Mouse (Mus musculus) mouse embryonic stem cell (cell line): ENCODE measurements at regions not wholly inside any gene's neighbourhood (a gene's known extent, or its start where the extent isn't known, plus 50 kb on each side); places are given as distances from the start of the nearest gene placed in this dataset.
"Not testable (repeated sequence)": the region's sequence is repeated elsewhere in the genome, so short reads cannot be mapped to it uniquely, and the experiment has no call there.

Experiments
- in situ Hi-C, 2 experiments: fragments of 300-500 bp; cut with MboI; formaldehyde crosslinking; loops; 1 replicate in 1 of 2; 3 replicates in 1 of 2; pipeline ENCODE4 v1.14.3; 2019 to 2020; ENCODE audit warnings: low sequenced_read_pairs in 2 of 2, low pct_unique_long_range_greater_than_20kb in 1 of 2, mixed read lengths in 1 of 2; ENCODE audit not compliant: unreplicated experiment in 1 of 2

- in situ Hi-C loops = no loop called here
These were observed 50.7 kb downstream of the H2al2a start for GRCm38 (mm10) chr2:17946047-17946446.

- in situ Hi-C loops = no loop called here
These were observed 51.3 kb downstream of the H2al2a start for GRCm38 (mm10) chr2:17945369-17945915.

GRCm38 (mm10) chr2:17943506-17943905 lies 53.3 kb downstream of the H2al2a start:
- in situ Hi-C loops = no loop called here

DNA sequence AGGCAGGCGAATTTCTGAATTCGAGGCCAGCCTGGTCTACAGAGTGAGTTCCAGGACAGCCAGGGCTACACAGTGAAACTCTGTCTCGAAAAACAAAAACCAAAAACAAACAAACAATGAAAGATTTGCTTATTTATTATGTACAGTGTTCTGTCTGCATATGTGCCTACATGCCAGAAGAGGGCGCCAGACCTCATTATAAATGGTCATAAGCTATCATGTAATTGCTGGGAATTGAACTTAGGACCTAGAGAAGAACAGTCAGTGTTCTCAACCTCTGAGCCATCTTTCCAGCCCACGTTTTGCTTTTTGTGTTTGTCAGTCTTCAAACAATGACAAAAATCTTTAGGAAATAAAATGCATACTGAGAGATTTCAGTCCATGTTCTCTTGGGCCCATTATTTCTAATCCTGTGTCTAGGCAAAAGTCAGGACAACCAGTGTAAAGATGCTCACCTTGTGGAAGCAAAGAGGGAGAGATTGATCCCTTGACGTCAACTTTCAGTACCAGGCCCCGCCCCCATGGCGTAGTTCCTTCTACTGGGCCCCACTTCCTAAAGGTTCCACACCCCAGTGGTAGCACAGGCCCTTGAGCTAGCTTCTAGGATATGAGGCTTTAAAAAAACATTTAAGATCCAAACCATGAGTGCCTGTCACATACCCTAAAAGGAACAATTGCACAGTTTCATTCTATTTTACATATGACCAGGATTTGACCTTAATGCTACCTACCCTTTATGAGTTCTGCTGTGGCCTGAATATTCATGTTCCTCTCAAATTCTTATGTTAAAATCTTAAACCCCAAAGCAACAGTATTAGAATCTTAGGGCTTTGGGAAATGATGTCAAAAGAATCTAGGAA lies 54.0 kb downstream of the H2al2a start:
- in situ Hi-C loops = no loop called here

DNA sequence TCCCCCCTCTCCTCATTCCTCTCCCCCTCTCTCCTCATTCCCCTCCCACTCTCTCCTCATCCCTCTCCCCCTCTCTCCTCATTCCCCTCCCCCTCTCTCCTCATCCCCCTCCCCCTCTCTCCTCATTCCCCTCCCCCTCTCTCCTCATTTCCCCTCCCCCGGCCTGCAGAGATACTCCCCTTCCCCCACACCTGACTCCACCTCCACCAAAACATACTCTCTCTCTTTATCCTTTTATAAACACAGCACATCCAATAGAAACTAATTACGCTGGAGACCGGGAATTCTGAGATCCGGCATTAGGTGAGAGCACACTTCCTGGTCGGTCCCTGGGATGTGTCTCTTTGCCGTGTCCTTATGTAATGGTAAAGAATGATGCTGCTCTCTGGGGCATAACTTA lies 54.8 kb downstream of the H2al2a start:
- in situ Hi-C loops = no loop called here

DNA sequence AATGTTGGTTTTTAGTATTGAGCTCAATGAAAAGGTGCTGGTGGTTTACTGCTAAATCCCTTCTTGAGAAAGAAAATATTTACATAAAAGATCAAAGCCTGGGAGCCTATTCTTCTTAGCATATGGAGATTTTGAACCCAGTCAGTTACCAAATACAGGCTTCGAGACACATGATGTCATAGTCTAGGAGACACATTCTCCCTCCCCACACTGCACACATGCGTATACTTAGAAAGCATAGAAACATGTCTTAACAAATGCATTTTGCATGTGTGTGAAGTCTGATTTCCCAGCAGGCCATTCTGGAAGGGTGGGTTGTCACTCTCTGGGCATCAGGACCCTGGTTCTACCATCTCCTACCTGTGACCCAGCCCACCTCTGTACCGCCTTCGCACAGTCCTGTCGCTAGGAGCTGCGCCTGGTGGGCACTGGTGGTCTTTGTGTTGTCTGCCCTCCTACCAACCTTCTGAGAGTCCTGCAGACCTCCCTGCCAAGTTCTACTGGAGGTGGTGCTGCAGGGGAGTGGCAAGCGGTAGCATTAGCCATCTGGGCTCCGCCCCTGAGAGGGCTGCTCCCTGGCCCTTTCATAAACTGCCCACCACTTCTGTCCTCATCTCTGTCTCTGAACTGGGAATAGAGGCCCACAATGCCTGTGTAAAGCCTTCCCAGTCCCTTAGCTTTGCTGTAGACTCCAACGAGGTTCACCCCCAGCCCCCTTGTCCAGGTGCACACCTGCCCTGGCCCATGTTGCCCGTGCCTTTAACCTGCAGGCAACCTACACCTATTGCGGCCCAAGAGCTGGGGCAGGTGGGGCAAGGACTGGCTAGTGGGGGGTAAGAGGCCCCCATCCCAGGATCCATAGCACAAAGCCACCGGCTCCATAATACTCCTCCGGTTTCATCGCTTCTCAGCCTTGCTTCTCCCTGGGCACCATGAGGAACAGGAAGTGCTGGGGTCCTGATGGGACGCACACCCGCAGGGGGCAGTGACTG lies 56.6 kb downstream of the H2al2a start:
- in situ Hi-C loops = not testable (repeated sequence)

- in situ Hi-C loops = no loop called here
These were observed 57.4 kb downstream of the H2al2a start for GRCm38 (mm10) chr2:17939183-17939856.

DNA sequence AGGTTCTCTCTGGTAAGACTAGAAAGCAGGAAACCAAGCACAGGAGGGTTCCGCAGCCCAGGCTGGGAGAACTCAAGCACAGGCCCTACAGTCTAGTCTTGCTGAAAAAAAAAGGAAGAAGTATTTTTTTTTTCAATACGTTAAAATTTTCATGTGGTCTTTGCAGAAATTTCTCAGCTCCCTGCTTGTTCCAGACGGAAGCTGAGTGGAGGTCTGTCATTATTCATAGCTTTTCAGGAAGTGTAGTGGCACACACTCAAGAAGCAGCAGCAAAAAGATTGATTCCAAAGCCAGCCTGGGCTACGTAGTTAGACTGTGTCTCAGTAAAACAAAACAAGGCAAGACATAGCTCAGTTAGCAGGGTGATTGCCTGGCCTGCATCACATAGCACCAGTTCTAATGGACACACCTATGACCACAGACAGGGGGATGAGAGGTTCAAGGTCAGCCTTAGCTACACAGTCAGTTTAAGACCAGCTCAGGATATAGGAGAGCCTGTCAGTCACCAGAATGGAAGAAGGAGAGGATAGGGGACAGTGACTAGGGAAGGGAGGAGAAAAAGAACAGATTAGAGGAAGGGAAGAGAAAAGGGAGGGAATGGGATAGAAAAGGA lies 60.1 kb downstream of the H2al2a start:
- in situ Hi-C loops = no loop called here

DNA sequence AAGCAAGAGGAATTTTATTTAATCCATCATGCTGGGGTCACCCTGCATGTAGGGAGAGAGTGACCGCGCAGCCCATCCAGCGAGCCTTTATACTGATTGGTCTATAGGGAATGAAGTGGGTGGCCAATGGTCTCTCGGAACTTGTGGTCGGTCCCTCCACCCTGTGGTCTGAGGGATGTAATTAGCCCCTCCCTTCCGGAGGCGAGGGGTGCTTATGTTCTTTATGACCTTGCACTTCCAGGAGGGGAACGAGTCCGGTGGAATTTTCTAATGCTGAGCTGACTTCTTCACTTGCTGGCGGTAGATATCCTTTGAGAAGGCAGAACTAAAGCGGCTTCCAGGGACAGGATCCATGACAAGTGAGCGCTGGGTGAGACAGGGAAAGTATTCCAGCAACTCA lies 60.8 kb downstream of the H2al2a start:
- in situ Hi-C loops = no loop called here

DNA sequence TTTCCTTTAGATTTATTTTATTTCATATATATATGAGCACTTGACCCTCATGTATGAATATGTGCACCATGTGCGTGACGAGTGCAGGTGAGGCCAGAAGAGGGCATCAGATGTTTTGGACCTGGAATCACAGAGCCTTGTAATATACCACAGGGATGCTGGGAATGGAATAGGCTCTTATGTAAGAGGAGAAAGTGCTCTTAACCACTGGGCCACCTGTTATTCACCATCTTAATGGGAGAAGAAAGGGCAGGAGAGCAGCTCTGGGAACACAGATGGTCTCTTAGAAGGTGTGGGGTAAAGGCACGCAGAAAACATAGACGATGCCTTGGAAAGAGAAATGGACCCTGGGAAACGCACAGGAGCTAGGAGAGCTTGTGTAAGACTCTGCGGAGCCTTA lies 61.3 kb downstream of the H2al2a start:
- in situ Hi-C loops = no loop called here

GRCm38 (mm10) chr2:17934610-17935009 lies 62.1 kb downstream of the H2al2a start:
- in situ Hi-C loops = no loop called here

DNA sequence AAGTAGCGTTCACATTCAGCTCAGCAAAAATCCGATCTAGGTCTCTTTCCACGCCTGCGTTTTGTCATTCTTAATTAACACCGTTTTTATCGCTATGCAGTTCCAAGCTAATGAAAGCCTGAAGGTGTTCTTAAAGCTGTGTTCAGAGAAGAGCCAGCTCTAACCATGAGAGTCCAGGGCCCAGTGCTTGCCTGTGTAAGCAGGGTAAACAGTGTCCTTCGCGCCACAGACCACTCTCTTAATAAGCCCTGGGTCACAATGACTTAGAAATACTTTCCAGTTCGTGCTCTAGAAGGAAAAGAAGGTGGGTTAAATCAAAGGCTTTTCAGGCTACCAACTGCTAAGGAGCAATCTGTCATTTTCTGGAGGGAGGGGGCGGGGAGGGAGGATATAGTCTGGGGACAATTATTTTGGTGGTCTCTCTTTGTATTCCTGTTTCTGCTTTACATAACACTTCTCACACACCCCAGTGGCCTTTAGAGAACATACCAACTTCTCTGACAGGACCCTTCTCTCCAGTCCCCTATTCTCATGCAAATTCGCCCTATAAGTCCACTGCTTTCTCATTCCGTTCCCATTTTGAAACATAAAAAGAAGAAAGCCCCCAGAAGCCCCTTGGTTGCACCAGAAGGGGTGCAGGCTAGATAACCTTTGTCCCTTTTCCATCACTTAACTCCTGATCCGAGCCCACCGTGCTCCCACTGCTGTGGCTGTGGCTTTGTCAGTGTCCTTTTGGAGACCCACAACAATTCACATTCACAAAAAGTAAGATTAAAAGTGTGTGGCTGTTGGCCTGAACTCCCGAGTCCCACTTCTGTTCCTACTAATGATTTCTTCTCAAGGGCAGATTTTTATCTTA lies 63.6 kb downstream of the H2al2a start:
- in situ Hi-C loops = no loop called here

DNA sequence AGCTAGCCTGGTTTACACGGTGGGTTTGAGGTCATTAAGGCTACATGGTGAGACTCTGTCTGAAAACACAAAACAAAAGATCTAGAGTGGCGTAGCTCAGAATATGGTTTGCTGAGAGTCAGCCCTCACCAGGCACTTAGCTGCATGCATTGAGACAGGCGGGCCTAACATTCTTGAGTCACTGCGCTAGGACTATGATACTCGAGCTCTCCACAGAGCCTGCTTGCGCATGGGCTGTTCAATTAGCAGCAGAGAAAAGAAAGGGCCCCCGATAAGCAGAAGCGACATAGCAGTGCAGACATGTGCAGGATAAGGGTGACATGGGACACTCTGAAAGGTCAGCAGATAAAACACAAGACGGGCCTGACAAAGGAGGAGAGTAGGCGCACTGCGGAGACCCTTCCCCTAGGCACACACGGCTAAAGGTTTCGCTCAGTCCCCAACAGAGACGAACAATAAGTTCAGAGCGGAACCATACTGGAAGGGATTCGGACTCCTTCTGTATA lies 64.3 kb downstream of the H2al2a start:
- in situ Hi-C loops = no loop called here

DNA sequence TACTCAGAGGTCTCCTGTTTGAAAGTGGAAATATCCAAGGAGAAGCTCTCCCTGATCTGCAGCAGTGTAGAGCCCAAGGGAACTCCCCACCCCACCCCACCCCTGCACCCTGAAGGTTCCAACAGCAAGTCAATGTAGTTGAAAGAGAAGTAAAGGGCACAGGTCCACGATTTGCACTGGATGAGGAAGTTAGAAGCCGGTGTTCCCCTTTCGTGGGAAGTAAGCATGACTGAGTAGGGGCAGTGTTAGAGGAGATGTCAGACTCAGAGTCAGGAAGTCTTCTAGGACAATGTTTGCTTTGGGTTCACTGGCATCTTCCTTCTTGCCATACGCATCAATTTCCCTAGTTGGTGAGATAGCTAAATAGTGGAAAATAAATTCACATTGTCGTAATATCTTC lies 64.9 kb downstream of the H2al2a start:
- in situ Hi-C loops = no loop called here

DNA sequence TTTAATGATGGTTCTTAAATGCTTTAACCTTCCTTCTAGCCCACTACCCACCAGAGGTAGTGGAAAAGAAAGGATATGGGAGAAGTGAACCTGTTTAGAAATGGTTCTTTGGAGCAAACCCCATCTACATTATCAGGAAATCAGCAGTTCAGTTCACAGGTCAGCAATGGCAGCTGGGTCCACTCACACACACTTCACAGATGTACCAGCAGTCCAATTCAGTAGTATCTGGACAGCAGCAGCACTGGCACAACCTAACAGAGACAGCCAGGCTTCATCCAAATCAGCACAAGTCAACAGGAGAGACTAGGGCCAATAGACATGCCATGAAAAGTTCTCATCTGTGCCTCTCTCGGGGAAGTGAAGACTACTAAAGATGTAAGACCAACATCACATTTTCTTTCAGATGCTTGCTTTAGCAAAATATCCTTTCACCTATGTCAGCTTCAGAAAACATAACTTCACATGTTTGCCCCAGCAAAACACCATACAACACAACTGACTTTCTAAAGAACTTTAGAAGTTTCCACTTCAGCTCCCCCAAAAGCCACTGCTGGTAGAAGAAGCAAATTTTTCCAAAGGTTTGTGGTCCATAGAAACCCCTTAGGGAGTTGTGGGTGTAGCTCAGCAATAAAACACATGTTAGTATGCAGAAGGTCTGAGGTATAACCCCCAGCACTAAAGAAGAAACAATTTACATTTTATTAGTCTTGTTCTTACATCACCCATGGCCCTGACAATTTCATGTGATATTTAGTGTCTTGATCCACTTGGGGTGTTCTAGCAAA lies 77.7 kb downstream of the H2al2a start:
- in situ Hi-C loops = no loop called here

- in situ Hi-C loops = no loop called here
These were observed 79.4 kb downstream of the H2al2a start for GRCm38 (mm10) chr2:17917238-17917946.
